In the genomic region with DNA sequence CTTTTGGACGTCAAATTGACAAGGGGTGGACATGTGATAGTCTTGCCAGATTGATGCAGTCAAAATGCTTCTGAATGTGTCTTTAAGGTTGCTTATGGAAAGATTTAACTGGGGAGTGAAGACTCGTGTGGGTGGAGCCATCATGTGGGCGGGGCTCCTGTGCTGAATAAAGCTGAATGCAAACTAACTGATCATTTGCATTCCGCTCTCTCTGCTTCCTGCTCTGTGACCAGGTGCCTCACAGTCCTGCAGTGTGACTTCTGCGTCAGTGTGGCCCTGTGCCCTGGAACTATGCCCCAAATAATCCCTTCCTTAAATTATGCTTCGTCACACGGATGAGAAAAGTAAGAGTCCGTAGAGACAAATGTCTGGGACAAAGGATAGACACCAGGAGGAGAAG, we compare ENCODE assay signal across 31 mouse cellular contexts.
DNase-seq lines count a peak whose midpoint lies in the region; ATAC-seq and TF ChIP-seq lines count a peak whose summit lies in the region.
"Had no signal": no experiment of that assay in that cellular context is flagged by ENCODE, and none has a peak within 500 bp of the region (broad histone marks: within the 10 kb centered on the region; RNA-seq: fewer than 3 reads in every experiment).

No protein-coding gene starts in this region.

- WGBS in liver, embryonic 12.5 days (ENCODE audit: insufficient replicate concordance): 48% methylated on average over 8 of the region's 8 CpGs
- whole genome bisulfite sequencing in liver, embryonic 11.5 days: 53% methylated on average over 8 of the region's 8 CpGs

- H3K27ac ChIP-seq in liver, embryonic 12.5 days: no peak overlapping the region
- no peak overlapping the region for H3K27ac ChIP-seq in liver, embryonic 11.5 days (ENCODE audit: low read depth, low read length)
- no peak overlapping the region for H3K27ac ChIP-seq in ES-E14 (ENCODE audit: insufficient read depth, low read depth, low read length, poor library complexity, severe bottlenecking)
- H3K27ac ChIP-seq: embryonic facial prominence, embryonic 10.5 days; embryonic facial prominence, embryonic 13.5 days; forebrain, embryonic 10.5 days; gastrocnemius, adult 2 months; heart, embryonic 15.5 days; hindbrain, embryonic 10.5 days; hindbrain, embryonic 13.5 days; intestine, embryonic 15.5 days had no signal

- no peaks in the 10 kb centered on the region for H3K27me3 ChIP-seq in liver, embryonic 12.5 days (replicated peaks)
- H3K27me3 ChIP-seq in liver, embryonic 11.5 days (replicated peaks; ENCODE audit: control insufficient read depth, insufficient read depth, low read length): no peaks in the 10 kb centered on the region
- H3K27me3 ChIP-seq: embryonic facial prominence, embryonic 13.5 days; heart, embryonic 12.5 days; heart, embryonic 15.5 days; hindbrain, embryonic 13.5 days; intestine, embryonic 15.5 days had no signal

- no peaks in the 10 kb centered on the region for H3K9me3 ChIP-seq in liver, embryonic 12.5 days (replicated peaks)
- H3K9me3 ChIP-seq in liver, embryonic 11.5 days (ENCODE audit: control insufficient read depth, low read length): no peaks in the 10 kb centered on the region
- H3K9me3 ChIP-seq in ES-E14 (ENCODE audit: control insufficient read depth, insufficient read depth, low read depth, low read length): no peaks in the 10 kb centered on the region
- H3K9me3 ChIP-seq: embryonic facial prominence, embryonic 10.5 days; embryonic facial prominence, embryonic 13.5 days; forebrain, embryonic 10.5 days; heart, embryonic 12.5 days; heart, embryonic 15.5 days; hindbrain, embryonic 10.5 days; hindbrain, embryonic 13.5 days; intestine, embryonic 15.5 days had no signal

- in situ Hi-C loops in ES-E14 (cut with MboI; ENCODE audit: low sequenced_read_pairs in 2 of 2, unreplicated experiment in 2 of 2): no loop called here

- peak; percentile 62; the same call in 1 of the 2 replicates for ATAC-seq in frontal cortex, adult (ENCODE audit: low TSS enrichment)
- peak; percentile 32; the same call in 1 of the 2 replicates for ATAC-seq in liver, embryonic 12.5 days
- ATAC-seq in liver, embryonic 11.5 days (replicated peaks; ENCODE audit: low FRiP score): no peak
- ATAC-seq: forebrain, embryonic 14.5 days; hindbrain, embryonic 16.5 days; intestine, embryonic 15.5 days had no signal

- no peaks in the 10 kb centered on the region for H3K36me3 ChIP-seq in liver, embryonic 12.5 days
- H3K36me3 ChIP-seq in liver, embryonic 11.5 days (ENCODE audit: control insufficient read depth, insufficient read depth, low read length): no peaks in the 10 kb centered on the region
- H3K36me3 ChIP-seq in ES-E14 (ENCODE audit: control insufficient read depth, insufficient read depth, low read length, poor library complexity, severe bottlenecking): no peaks in the 10 kb centered on the region
- H3K36me3 ChIP-seq: embryonic facial prominence, embryonic 10.5 days; embryonic facial prominence, embryonic 13.5 days; forebrain, embryonic 10.5 days; heart, embryonic 12.5 days; heart, embryonic 15.5 days; hindbrain, embryonic 10.5 days; hindbrain, embryonic 13.5 days; intestine, embryonic 15.5 days had no signal

- DNase-seq in frontal cortex, postnatal 10 days (ENCODE audit: low spot score in 2 of 2): no peak
- no peak for DNase-seq in liver, embryonic 11.5 days (ENCODE audit: low spot score)
- peak; percentile 15 for DNase-seq in ES-E14 (ENCODE audit: low read depth, low spot score)
- DNase-seq in fat pad, adult 2 months (ENCODE audit: extremely low read depth, low read depth, low spot score): peak; percentile 7
- DNase-seq in testis, postnatal 10 days (ENCODE audit: low spot score): no peak
- DNase-seq in layer of hippocampus, adult 11-12 months (ENCODE audit: low spot score): no peak
- DNase-seq: adrenal gland, adult 8-10 months; adrenal gland, postnatal 25 days; cerebellum, adult 11-12 months; cerebellum, adult 8-10 months; cerebellum, postnatal 10 days; cerebellum, postnatal 36 days; embryo, embryonic 11 days; gastrocnemius, adult 2 months; gastrocnemius, postnatal 14 days; heart, adult 18-20 months; heart, postnatal 10 days; heart, postnatal 36 days had no signal

- no peak overlapping the region for H3K4me2 ChIP-seq in liver, embryonic 12.5 days
- no peak overlapping the region for H3K4me2 ChIP-seq in liver, embryonic 11.5 days
- H3K4me2 ChIP-seq: embryonic facial prominence, embryonic 13.5 days; heart, embryonic 12.5 days; heart, embryonic 15.5 days; hindbrain, embryonic 13.5 days; intestine, embryonic 15.5 days had no signal

- H3K4me3 ChIP-seq in liver, embryonic 12.5 days: no peak overlapping the region
- H3K4me3 ChIP-seq in liver, embryonic 11.5 days (ENCODE audit: low read depth, low read length): no peak overlapping the region
- no peak overlapping the region for H3K4me3 ChIP-seq in ES-E14 (ENCODE audit: insufficient read depth in 1 of 2, low read depth in 1 of 2, low read length in 2 of 2, poor library complexity in 1 of 2, severe bottlenecking in 1 of 2)
- H3K4me3 ChIP-seq: embryonic facial prominence, embryonic 10.5 days; embryonic facial prominence, embryonic 13.5 days; erythroblast, embryonic 14.5 days; forebrain, embryonic 10.5 days; gastrocnemius, adult 2 months; heart, embryonic 12.5 days; heart, embryonic 15.5 days; hindbrain, embryonic 10.5 days; hindbrain, embryonic 13.5 days; intestine, embryonic 15.5 days had no signal

- H3K9ac ChIP-seq in liver, embryonic 12.5 days: no peak overlapping the region
- H3K9ac ChIP-seq in liver, embryonic 11.5 days (ENCODE audit: low read depth, low read length): no peak overlapping the region
- no peak overlapping the region for H3K9ac ChIP-seq in ES-E14 (ENCODE audit: insufficient read depth, low read depth, low read length, poor library complexity, severe bottlenecking)
- H3K9ac ChIP-seq: embryonic facial prominence, embryonic 13.5 days; heart, embryonic 12.5 days; heart, embryonic 15.5 days; hindbrain, embryonic 13.5 days; intestine, embryonic 15.5 days had no signal

- no peaks in the 10 kb centered on the region for H3K4me1 ChIP-seq in liver, embryonic 12.5 days
- no peaks in the 10 kb centered on the region for H3K4me1 ChIP-seq in liver, embryonic 11.5 days (replicated peaks; ENCODE audit: control insufficient read depth, insufficient read depth, low read length)
- no peaks in the 10 kb centered on the region for H3K4me1 ChIP-seq in ES-E14 (ENCODE audit: control insufficient read depth in 2 of 2, insufficient read depth in 2 of 2, low read length in 2 of 2, poor library complexity in 1 of 2)
- H3K4me1 ChIP-seq: embryonic facial prominence, embryonic 10.5 days; embryonic facial prominence, embryonic 13.5 days; forebrain, embryonic 10.5 days; heart, embryonic 12.5 days; heart, embryonic 15.5 days; hindbrain, embryonic 10.5 days; hindbrain, embryonic 13.5 days; intestine, embryonic 15.5 days had no signal

TF ChIP-seq in ES-E14, 5 proteins besides CTCF, POLR2A, EP300 and RAD21:
- TF ChIP-seq MAFK (IDR thresholded peaks at IDR 0.05; ENCODE audit: insufficient read depth, low read depth, low read length) (no peak), HCFC1 (IDR thresholded peaks at IDR 0.05; ENCODE audit: borderline replicate concordance, insufficient read depth, low read length) (no peak), ZC3H11A (IDR thresholded peaks at IDR 0.05; ENCODE audit: borderline replicate concordance, low read depth, low read length) (no peak), ZNF384 (IDR thresholded peaks at IDR 0.05; ENCODE audit: low read depth, low read length) (no peak), CHD2 (IDR thresholded peaks at IDR 0.05; ENCODE audit: low read depth, low read length) (no peak)

Comparison
In these comparisons a context has a peak if more than half of its experiments do, and no peak if none do; other contexts are left out.
1. DNase-seq: peak in ES-E14 (single experiment) and fat pad, adult 2 months (single experiment); none in frontal cortex, postnatal 10 days (0 of 2), liver, embryonic 11.5 days (single experiment), testis, postnatal 10 days (single experiment) and layer of hippocampus, adult 11-12 months (single experiment).